In genomic region chr5:136582201-136582600, GRCm38 (mm10) we compare ENCODE assay signal across 11 mouse cellular contexts. TPM values are rescaled to one million over a fixed set of nuclear protein-coding genes. Genes with fewer than 3 reads are reported as not detected.
DNase-seq lines count a peak whose midpoint lies in the region; ATAC-seq and TF ChIP-seq lines count a peak whose summit lies in the region.
"Had no signal": no experiment of that assay in that cellular context is flagged by ENCODE, and none has a peak within 500 bp of the region (broad histone marks: within the 10 kb centered on the region; RNA-seq: fewer than 3 reads in every experiment).

No protein-coding gene starts in this region.

- TF ChIP-seq EP300 in lung, postnatal 0 days (IDR thresholded peaks at IDR 0.05) = no peak

- H3K4me3 ChIP-seq in heart, embryonic 12.5 days = peak overlapping the region; percentile 30
- H3K4me3 ChIP-seq in lung, postnatal 0 days (ENCODE audit: low read depth, low read length) = no peak overlapping the region
- H3K4me3 ChIP-seq in intestine, embryonic 14.5 days (ENCODE audit: low read depth, low read length) = no peak overlapping the region
- H3K4me3 ChIP-seq in stomach, embryonic 15.5 days (replicated peaks) = no peak overlapping the region
- no peak overlapping the region for H3K4me3 ChIP-seq in liver, embryonic 12.5 days

- ATAC-seq in heart, embryonic 12.5 days (ENCODE audit: insufficient number of reproducible peaks, low FRiP score) = no peak
- no peak for ATAC-seq in lung, postnatal 0 days
- ATAC-seq in intestine, embryonic 14.5 days (replicated peaks; ENCODE audit: low FRiP score, low TSS enrichment, low read depth) = no peak
- no peak for ATAC-seq in stomach, embryonic 15.5 days (ENCODE audit: insufficient read depth, low FRiP score, low read depth)
- ATAC-seq in liver, embryonic 12.5 days = no peak
- ATAC-seq in CD4-positive, CD25-positive, alpha-beta regulatory T cell, adult 4 months = no peak

- DNase-seq in heart, postnatal 36 days = no peak
- DNase-seq in lung, postnatal 0 days (ENCODE audit: low spot score) = peak; percentile 15
- DNase-seq in lung, postnatal 10 days = no peak
- DNase-seq in intestine, embryonic 14.5 days (ENCODE audit: low spot score) = no peak
- DNase-seq: cerebellum, postnatal 25 days; right cerebral cortex, postnatal 14 days; thymus, adult 18-20 months had no signal

- intact Hi-C loops in heart, postnatal 36 days (cut with DNase I) = no loop called here

- WGBS in heart, embryonic 12.5 days = 4% methylated on average over 12 of the region's 12 CpGs
- WGBS in lung, postnatal 0 days = 4% methylated on average over 12 of the region's 12 CpGs
- WGBS in intestine, embryonic 14.5 days = 6% methylated on average over 12 of the region's 12 CpGs
- 7% methylated on average over 12 of the region's 12 CpGs for WGBS in stomach, embryonic 15.5 days
- WGBS in liver, embryonic 12.5 days (ENCODE audit: insufficient replicate concordance) = 10% methylated on average over 12 of the region's 12 CpGs

- H3K4me1 ChIP-seq in heart, embryonic 12.5 days (replicated peaks) = peaks cover 12% of the 10 kb centered on the region
- H3K4me1 ChIP-seq in lung, postnatal 0 days (ENCODE audit: insufficient read depth, low read depth, low read length) = no peaks in the 10 kb centered on the region
- H3K4me1 ChIP-seq in intestine, embryonic 14.5 days (replicated peaks; ENCODE audit: control insufficient read depth, insufficient read depth, low read length) = peaks cover 5% of the 10 kb centered on the region; the same call in 1 of the 2 replicates
- H3K4me1 ChIP-seq in stomach, embryonic 15.5 days = 0 out of 2 replicates have a peak, but pooled peaks cover 5% of the 10 kb centered on the region
- H3K4me1 ChIP-seq in liver, embryonic 12.5 days = no peaks in the 10 kb centered on the region

- 0 out of 2 replicates have a peak overlapping the region, but pooled peaks have one; percentile 37 for H3K9ac ChIP-seq in heart, embryonic 12.5 days
- H3K9ac ChIP-seq in lung, postnatal 0 days (replicated peaks; ENCODE audit: low read depth) = no peak overlapping the region
- H3K9ac ChIP-seq in intestine, embryonic 14.5 days (ENCODE audit: low read length) = no peak overlapping the region
- H3K9ac ChIP-seq in stomach, embryonic 15.5 days = no peak overlapping the region
- no peak overlapping the region for H3K9ac ChIP-seq in liver, embryonic 12.5 days

- H3K27ac ChIP-seq in heart, embryonic 12.5 days (ENCODE audit: poor library complexity, severe bottlenecking) = no peak overlapping the region
- H3K27ac ChIP-seq in lung, postnatal 0 days (ENCODE audit: low read length) = no peak overlapping the region
- H3K27ac ChIP-seq in intestine, embryonic 14.5 days (ENCODE audit: low read depth) = no peak overlapping the region
- no peak overlapping the region for H3K27ac ChIP-seq in stomach, embryonic 15.5 days
- H3K27ac ChIP-seq in liver, embryonic 12.5 days = no peak overlapping the region

- H3K36me3 ChIP-seq in heart, embryonic 12.5 days = no peaks in the 10 kb centered on the region
- no peaks in the 10 kb centered on the region for H3K36me3 ChIP-seq in lung, postnatal 0 days (ENCODE audit: insufficient read depth, low read length)
- H3K36me3 ChIP-seq in intestine, embryonic 14.5 days (ENCODE audit: control insufficient read depth, insufficient read depth, low read length) = no peaks in the 10 kb centered on the region
- no peaks in the 10 kb centered on the region for H3K36me3 ChIP-seq in stomach, embryonic 15.5 days
- no peaks in the 10 kb centered on the region for H3K36me3 ChIP-seq in liver, embryonic 12.5 days

- no peaks in the 10 kb centered on the region; the same call in 1 of the 2 replicates for H3K9me3 ChIP-seq in heart, embryonic 12.5 days (replicated peaks)
- H3K9me3 ChIP-seq in lung, postnatal 0 days (ENCODE audit: low read length) = no peaks in the 10 kb centered on the region
- H3K9me3 ChIP-seq in intestine, embryonic 14.5 days (ENCODE audit: control insufficient read depth, low read length) = no peaks in the 10 kb centered on the region
- H3K9me3 ChIP-seq in stomach, embryonic 15.5 days = no peaks in the 10 kb centered on the region
- no peaks in the 10 kb centered on the region for H3K9me3 ChIP-seq in liver, embryonic 12.5 days (replicated peaks)

- H3K27me3 ChIP-seq in heart, embryonic 12.5 days (replicated peaks) = peaks cover 48% of the 10 kb centered on the region
- no peaks in the 10 kb centered on the region for H3K27me3 ChIP-seq in lung, postnatal 0 days (replicated peaks; ENCODE audit: insufficient read depth, low read length)
- peaks cover 23% of the 10 kb centered on the region for H3K27me3 ChIP-seq in intestine, embryonic 14.5 days (replicated peaks; ENCODE audit: control insufficient read depth, insufficient read depth, low read length)
- 0 out of 2 replicates have a peak, but pooled peaks cover 10% of the 10 kb centered on the region for H3K27me3 ChIP-seq in stomach, embryonic 15.5 days (replicated peaks)
- peaks cover 67% of the 10 kb centered on the region for H3K27me3 ChIP-seq in liver, embryonic 12.5 days (replicated peaks)

- TF ChIP-seq CTCF in lung, postnatal 0 days (IDR thresholded peaks at IDR 0.05) = no peak

- peak overlapping the region; percentile 64 for H3K4me2 ChIP-seq in heart, embryonic 12.5 days
- no peak overlapping the region for H3K4me2 ChIP-seq in lung, postnatal 0 days (replicated peaks; ENCODE audit: low read depth, low read length)
- peak overlapping the region; percentile 45 for H3K4me2 ChIP-seq in intestine, embryonic 14.5 days (ENCODE audit: low read length)
- peak overlapping the region; percentile 40 for H3K4me2 ChIP-seq in stomach, embryonic 15.5 days
- H3K4me2 ChIP-seq in liver, embryonic 12.5 days = no peak overlapping the region

RNA-seq across cellular contexts. Expression of gene Cux1, which starts 14.9 kb away (rescaled TPM):
- 81.0 and 85.4 TPM in 2 replicates for polyA plus RNA-seq in heart, embryonic 12.5 days (2016; fragmentation: Nextera tagmentation; extraction: Ambion mirVana)
- total RNA-seq in heart, postnatal 36 days (2021) = 10 to 100 TPM; 93.1 to 99.6 TPM
- polyA plus RNA-seq in lung, postnatal 0 days (2015; fragmentation: Nextera tagmentation; extraction: Ambion mirVana) = 68.5 and 74.0 TPM in 2 replicates
- polyA plus RNA-seq in intestine, embryonic 14.5 days (2014; fragmentation: Nextera tagmentation; extraction: Ambion mirVana) = 72.7 and 77.8 TPM in 2 replicates
- polyA plus RNA-seq in stomach, embryonic 15.5 days (2015; fragmentation: Nextera tagmentation; extraction: Ambion mirVana) = 73.5 and 81.0 TPM in 2 replicates
- polyA plus RNA-seq in liver, embryonic 12.5 days (2016; fragmentation: Nextera tagmentation; extraction: Ambion mirVana) = 29.8 and 31.7 TPM in 2 replicates
- 10 to 100 TPM; 48.1 to 69.0 TPM for polyA plus RNA-seq in CD4-positive, CD25-positive, alpha-beta regulatory T cell, adult 4 months (2017; shearing (Covaris generic))

Comparison
In these comparisons a context has a peak if more than half of its experiments do, and no peak if none do; other contexts are left out.
1. H3K4me2 ChIP-seq: peak in heart, embryonic 12.5 days (single experiment), intestine, embryonic 14.5 days (single experiment) and stomach, embryonic 15.5 days (single experiment); none in lung, postnatal 0 days (single experiment) and liver, embryonic 12.5 days (single experiment).